Mouse (Mus musculus): ENCODE measurements around the gene Primpol.

DNA sequence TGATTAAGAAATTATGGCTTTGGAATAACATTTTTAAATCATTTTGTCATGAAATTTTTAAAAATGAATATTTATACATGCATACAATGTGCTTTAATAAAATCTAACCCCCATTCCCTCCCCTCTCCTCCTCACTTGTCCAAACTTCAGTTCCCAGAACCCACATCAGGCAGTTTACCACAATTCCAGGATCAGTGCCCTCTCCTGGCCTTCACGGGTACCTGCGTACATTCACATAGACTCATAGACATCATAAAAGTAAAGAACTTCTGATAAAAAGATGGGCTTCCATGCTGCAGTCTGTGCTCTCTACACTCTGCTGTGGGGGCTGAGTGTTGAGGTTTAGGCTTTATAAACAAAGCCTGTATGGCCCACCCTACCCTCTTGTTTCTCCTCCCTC, 48.1 kb downstream of the Primpol start:
- TF ChIP-seq CTCF (IDR thresholded peaks at IDR 0.05; ENCODE audit: insufficient read depth, low read length) (0 out of 2 replicates have a peak, but pooled peaks have one; percentile 3), POLR2A (IDR thresholded peaks at IDR 0.05; ENCODE audit: borderline replicate concordance, extremely low read depth, low read depth, low read length) (no peak)

Measured in lung, adult 2 months (tissue).